Mouse (Mus musculus): Measurements from ENCODE around the gene Cln6.

- TF ChIP-seq CTCF (IDR thresholded peaks at IDR 0.05; ENCODE audit: low read depth, low read length) (no peak), POLR2A (IDR thresholded peaks at IDR 0.05; ENCODE audit: insufficient read depth, low read length) (no peak)
Measured at GRCm38 (mm10) chr9:62877825-62878224, 39.2 kb downstream of the Cln6 start.
